Mouse (Mus musculus) MEL (cell line): ENCODE data around the gene Eipr1. TPM values are rescaled to one million over a fixed set of nuclear protein-coding genes. Genes with fewer than 3 reads are reported as not detected.

Experiments used
- DNase-seq: peaks from one replicate; pipeline ENCODE4 v3.0.0; 2011; ENCODE audit warnings: low read depth, low spot score
- H3K27ac ChIP-seq: 2 replicates; pipeline ENCODE4 v1.5.1; 2012; ENCODE audit warnings: low read depth, mild to moderate bottlenecking, control low read depth, low read length, moderate library complexity; ENCODE audit not compliant: control insufficient read depth
- H3K27me3 ChIP-seq, 2 experiments: fragments of 150-350 bp in 1 of 2; sonication (generic) in 1 of 2; 2 replicates each; pipeline ENCODE4 v1.6.1; 2012; ENCODE audit warnings: low read length in 2 of 2, mild to moderate bottlenecking in 2 of 2, improper control_type of control experiment in 1 of 2, moderate library complexity in 1 of 2; ENCODE audit not compliant: insufficient read depth in 2 of 2, control insufficient read depth in 1 of 2
- H3K36me3 ChIP-seq, 2 experiments: 2 replicates each; pipeline ENCODE4 v1.6.1; 2012 to 2014; ENCODE audit warnings: low read length in 2 of 2, improper control_type of control experiment in 1 of 2, inconsistent platforms in 1 of 2, mild to moderate bottlenecking in 1 of 2; ENCODE audit not compliant: insufficient read depth in 2 of 2, control insufficient read depth in 1 of 2
- H3K4me1 ChIP-seq, 2 experiments: fragments of 150-350 bp in 1 of 2; sonication (generic) in 1 of 2; 2 replicates each; pipeline ENCODE4 v1.6.1; 2012; ENCODE audit warnings: low read length in 2 of 2, improper control_type of control experiment in 1 of 2, mild to moderate bottlenecking in 1 of 2; ENCODE audit not compliant: insufficient read depth in 2 of 2, control insufficient read depth in 1 of 2
- H3K4me3 ChIP-seq, 2 experiments: fragments of 150-350 bp in 1 of 2; sonication (generic) in 1 of 2; 2 replicates each; pipeline ENCODE4 v1.5.1; 2012; ENCODE audit warnings: low read depth in 2 of 2, low read length in 2 of 2, mild to moderate bottlenecking in 2 of 2, moderate library complexity in 2 of 2, control low read depth in 1 of 2, improper control_type of control experiment in 1 of 2; ENCODE audit not compliant: control insufficient read depth in 1 of 2, insufficient read depth in 1 of 2
- H3K79me2 ChIP-seq: 2 replicates; pipeline ENCODE4 v1.6.1; 2012; ENCODE audit warnings: mild to moderate bottlenecking, low read length, moderate library complexity; ENCODE audit not compliant: control insufficient read depth, poor library complexity, insufficient read depth
- H3K9ac ChIP-seq: 2 replicates; pipeline ENCODE4 v1.6.1; 2012; ENCODE audit warnings: low read depth, mild to moderate bottlenecking, control low read depth, low read length, moderate library complexity; ENCODE audit not compliant: control insufficient read depth, poor library complexity, severe bottlenecking
- H3K9me3 ChIP-seq: fragments of 150-350 bp; sonication (generic); replicated peaks from 2 replicates; pipeline ENCODE4 v1.6.1; 2012; ENCODE audit warnings: mild to moderate bottlenecking, low read length, improper control_type of control experiment, moderate library complexity; ENCODE audit not compliant: insufficient read depth
- BHLHE40 ChIP-seq: IDR thresholded peaks from 2 replicates; pipeline ENCODE4 v1.6.1; 2012; ENCODE audit warnings: low read depth, mild to moderate bottlenecking, inconsistent platforms, low read length, improper control_type of control experiment, borderline replicate concordance
- E2F4 ChIP-seq: IDR thresholded peaks from 2 replicates; pipeline ENCODE4 v1.6.1; 2011; ENCODE audit warnings: low read depth, low read length, improper control_type of control experiment, borderline replicate concordance
- ELF1 ChIP-seq: IDR thresholded peaks from 2 replicates; pipeline ENCODE4 v1.6.1; 2014; ENCODE audit warnings: low read depth, mild to moderate bottlenecking, inconsistent platforms, low read length, improper control_type of control experiment, moderate library complexity
- GATA1 ChIP-seq: IDR thresholded peaks from 2 replicates; pipeline ENCODE4 v1.6.1; 2011; ENCODE audit warnings: low read depth, low read length, improper control_type of control experiment
- MAZ ChIP-seq: IDR thresholded peaks from 2 replicates; pipeline ENCODE4 v1.6.1; 2012; ENCODE audit warnings: low read depth, mild to moderate bottlenecking, inconsistent platforms, low read length, improper control_type of control experiment
- MEF2A ChIP-seq: IDR thresholded peaks from 2 replicates; pipeline ENCODE4 v1.6.1; 2014; ENCODE audit warnings: low read depth, mild to moderate bottlenecking, inconsistent platforms, low read length, improper control_type of control experiment; ENCODE audit not compliant: poor library complexity, insufficient replicate concordance, severe bottlenecking; ENCODE audit errors: extremely low read depth
- MXI1 ChIP-seq: IDR thresholded peaks from 2 replicates; pipeline ENCODE4 v1.6.1; 2011; ENCODE audit warnings: mild to moderate bottlenecking, low read depth, low read length, improper control_type of control experiment
- MYB ChIP-seq: IDR thresholded peaks from 2 replicates; pipeline ENCODE4 v1.6.1; 2011; ENCODE audit warnings: mild to moderate bottlenecking, low read depth, low read length, improper control_type of control experiment
- POLR2AphosphoS2 ChIP-seq: IDR thresholded peaks from 2 replicates; pipeline ENCODE4 v1.6.1; 2011; ENCODE audit warnings: low read length, improper control_type of control experiment
- POLR2AphosphoS5 ChIP-seq: IDR thresholded peaks from 2 replicates; pipeline ENCODE4 v1.6.1; 2012; ENCODE audit warnings: low read depth, borderline replicate concordance, mild to moderate bottlenecking, inconsistent platforms, low read length, moderate library complexity, mixed read lengths
- RCOR1 ChIP-seq: IDR thresholded peaks from 2 replicates; pipeline ENCODE4 v1.6.1; 2012; ENCODE audit warnings: low read depth, mild to moderate bottlenecking, inconsistent platforms, low read length, improper control_type of control experiment
- SIN3A ChIP-seq: IDR thresholded peaks from 2 replicates; pipeline ENCODE4 v1.6.1; 2012; ENCODE audit warnings: low read length, improper control_type of control experiment, inconsistent platforms
- SMC3 ChIP-seq: IDR thresholded peaks from 2 replicates; pipeline ENCODE4 v1.6.1; 2011; ENCODE audit warnings: low read depth, low read length, improper control_type of control experiment
- TAL1 ChIP-seq: IDR thresholded peaks from 2 replicates; pipeline ENCODE4 v1.6.1; 2012; ENCODE audit warnings: mild to moderate bottlenecking, inconsistent platforms, low read length, moderate library complexity, mixed read lengths
- TCF12 ChIP-seq: IDR thresholded peaks from 2 replicates; pipeline ENCODE4 v1.6.1; 2014; ENCODE audit warnings: low read depth, mild to moderate bottlenecking, inconsistent platforms, low read length, improper control_type of control experiment, moderate library complexity
- USF1 ChIP-seq: IDR thresholded peaks from 2 replicates; pipeline ENCODE4 v1.6.1; 2014; ENCODE audit warnings: low read depth, mild to moderate bottlenecking, inconsistent platforms, low read length, improper control_type of control experiment, moderate library complexity
- USF2 ChIP-seq, 2 experiments: IDR thresholded peaks; 2 replicates each; pipeline ENCODE4 v1.6.1; 2011 to 2012; ENCODE audit warnings: improper control_type of control experiment in 2 of 2, low read length in 2 of 2, borderline replicate concordance in 1 of 2, inconsistent platforms in 1 of 2, low read depth in 1 of 2, mild to moderate bottlenecking in 1 of 2; ENCODE audit not compliant: insufficient read depth in 1 of 2
- ZC3H11A ChIP-seq: IDR thresholded peaks from 2 replicates; pipeline ENCODE4 v1.6.1; 2012; ENCODE audit warnings: low read depth, mild to moderate bottlenecking, inconsistent platforms, low read length, improper control_type of control experiment
- ZKSCAN1 ChIP-seq: IDR thresholded peaks from 2 replicates; pipeline ENCODE4 v1.6.1; 2012; ENCODE audit warnings: low read depth, mild to moderate bottlenecking, inconsistent platforms, low read length, improper control_type of control experiment, moderate library complexity
- ZNF384 ChIP-seq: IDR thresholded peaks from 2 replicates; pipeline ENCODE4 v1.6.1; 2012; ENCODE audit warnings: low read depth, mild to moderate bottlenecking, inconsistent platforms, low read length, improper control_type of control experiment
- polyA plus RNA-seq, 2 experiments: library from polyadenylated mRNA; stranded (reverse) in 1 of 2; unstranded in 1 of 2; fragments of >175 nt in 1 of 2; fragments of >200 nt in 1 of 2; gene quantifications; 2 replicates each; pipeline versions ENCODE4 v1.2.1 to v1.2.4; 2012; ENCODE audit warnings: low replicate concordance in 2 of 2, low read depth in 1 of 2; ENCODE audit not compliant: insufficient read length in 2 of 2, insufficient read depth in 1 of 2, missing spikeins in 1 of 2
- total RNA-seq: library from RNA; depleted of rRNA; stranded (reverse); fragments of 300-350 nt; gene quantifications from 2 replicates; pipeline ENCODE4 v1.2.3, GENCODE M21; 2012

The Eipr1 gene
- total and polyA plus RNA-seq, 3 experiments = 45.8 to 51.5 TPM; not detected in 1

GRCm38 (mm10) chr12:28800891-28801290 is 49.3 kb downstream of the Eipr1 start:
- DNase-seq = no peak
- H3K27ac ChIP-seq = no peak overlapping the region
- TF ChIP-seq E2F4 (no peak), ZKSCAN1 (no peak), MXI1 (no peak), MEF2A (no peak), TAL1 (no peak), ZC3H11A (no peak), SIN3A (no peak), RCOR1 (no peak)
- no peak overlapping the region for H3K9ac ChIP-seq
- H3K4me1 ChIP-seq = peaks cover 3 to 22% of the 10 kb centered on the region in 2 experiments
- no peaks in the 10 kb centered on the region for H3K79me2 ChIP-seq
- peaks cover 0 to 10% of the 10 kb centered on the region in 2 experiments; a peak in 2 of 4 replicates for H3K36me3 ChIP-seq
- H3K27me3 ChIP-seq = no peaks in the 10 kb centered on the region
- no peak overlapping the region for H3K4me3 ChIP-seq
- H3K9me3 ChIP-seq = no peaks in the 10 kb centered on the region

- no peaks in the 10 kb centered on the region for H3K9me3 ChIP-seq
- no peaks in the 10 kb centered on the region for H3K79me2 ChIP-seq
- H3K36me3 ChIP-seq = peaks cover 0 to 10% of the 10 kb centered on the region in 2 experiments; a peak in 2 of 4 replicates
- TF ChIP-seq ZNF384 (no peak), ELF1 (no peak), GATA1 (no peak), MXI1 (no peak), SIN3A (no peak), USF1 (no peak), ZC3H11A (no peak), E2F4 (no peak), TCF12 (no peak), USF2 (IDR thresholded peaks at IDR 0.05; ENCODE audit: borderline replicate concordance in 1 of 2, insufficient read depth in 1 of 2, low read depth in 1 of 2, low read length in 2 of 2) (no peak), MEF2A (no peak), BHLHE40 (no peak), POLR2AphosphoS5 (no peak), TAL1 (no peak), POLR2AphosphoS2 (no peak), MYB (no peak), MAZ (no peak), SMC3 (no peak)
- H3K4me1 ChIP-seq = peaks cover 3 to 22% of the 10 kb centered on the region in 2 experiments
- H3K9ac ChIP-seq = no peak overlapping the region
- no peaks in the 10 kb centered on the region for H3K27me3 ChIP-seq
- no peak for DNase-seq
- H3K4me3 ChIP-seq = no peak overlapping the region
- H3K27ac ChIP-seq = no peak overlapping the region
These were observed 50.1 kb downstream of the Eipr1 start for GRCm38 (mm10) chr12:28801731-28802130.
